Mouse (Mus musculus): Measurements from ENCODE around the gene Lin52. TPM values are rescaled to one million over a fixed set of nuclear protein-coding genes. Genes with fewer than 3 reads are reported as not detected.

The Lin52 gene
- polyA plus RNA-seq, 1 experiment from 2014 or later = 31.8 TPM

DNA sequence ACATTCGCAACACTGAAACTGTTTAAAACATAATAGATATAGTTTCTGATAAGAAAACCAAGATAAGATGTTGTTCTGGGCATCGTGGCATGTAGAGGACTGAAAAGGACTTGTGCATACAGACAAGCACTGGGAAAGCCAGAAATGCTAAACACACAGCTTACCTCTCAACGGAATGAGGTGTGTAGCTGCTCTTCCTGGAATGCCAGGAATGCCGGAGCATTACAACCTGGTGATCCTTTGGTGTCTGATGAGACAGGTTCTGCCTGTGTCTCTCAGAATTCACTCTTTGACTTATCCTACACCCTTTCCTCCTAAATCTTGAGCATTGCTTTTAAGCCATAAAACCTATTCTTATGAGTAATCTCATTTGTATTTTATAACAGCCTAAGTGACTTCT, 8.7 kb upstream of the Lin52 start:
- 77% methylated on average over 4 of the region's 4 CpGs for WGBS

GRCm38 (mm10) chr12:84447386-84447785, 3.8 kb upstream of the Lin52 start:
- Histone ChIP-seq H3K9me3 (replicated peaks) (no peaks in the 10 kb centered on the region), H3K9ac (no peak overlapping the region), H3K27me3 (0 out of 2 replicates have a peak, but pooled peaks cover 4% of the 10 kb centered on the region), H3K27ac (no peak overlapping the region), H3K36me3 (no peaks in the 10 kb centered on the region), H3K4me2 (replicated peaks) (no peak overlapping the region), H3K4me1 (peaks cover 12% of the 10 kb centered on the region), H3K4me3 (no peak overlapping the region)
- ATAC-seq (ENCODE audit: low FRiP score) = no peak
- WGBS = 73% methylated on average over 1 of the region's 1 CpGs

More for the DNA sequence above, 8.7 kb upstream of the Lin52 start:
- H3K36me3 ChIP-seq = no peaks in the 10 kb centered on the region
- H3K4me2 ChIP-seq (replicated peaks) = no peak overlapping the region
- H3K9me3 ChIP-seq (replicated peaks) = no peaks in the 10 kb centered on the region
- H3K4me1 ChIP-seq = no peaks in the 10 kb centered on the region
- ATAC-seq (ENCODE audit: low FRiP score) = no peak
- H3K27me3 ChIP-seq = 0 out of 2 replicates have a peak, but pooled peaks cover 4% of the 10 kb centered on the region
- H3K9ac ChIP-seq = no peak overlapping the region
- H3K4me3 ChIP-seq = no peak overlapping the region
- H3K27ac ChIP-seq = no peak overlapping the region

DNA sequence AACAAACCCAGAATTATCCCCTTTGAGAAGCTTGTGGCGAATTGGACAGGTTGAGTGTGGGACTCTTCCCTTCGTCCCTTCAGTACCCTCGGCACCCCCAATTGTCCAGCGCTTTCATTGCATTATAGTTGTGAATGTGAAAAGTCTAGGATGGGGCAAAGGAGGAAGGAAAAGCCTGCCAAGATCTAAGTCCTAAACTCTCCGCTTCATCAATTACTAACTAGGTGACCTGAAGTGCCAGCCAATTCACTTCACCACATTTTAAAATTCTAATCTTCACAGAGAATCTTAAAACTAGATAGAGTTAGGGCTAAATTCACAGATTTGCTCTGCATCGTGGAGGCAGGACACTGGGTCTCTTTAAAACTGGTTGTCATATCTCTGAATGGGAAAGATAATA, 3.0 kb upstream of the Lin52 start:
- H3K9ac ChIP-seq = no peak overlapping the region
- peaks cover 20% of the 10 kb centered on the region for H3K4me1 ChIP-seq
- WGBS = 86% methylated on average over 6 of the region's 6 CpGs
- no peaks in the 10 kb centered on the region for H3K9me3 ChIP-seq (replicated peaks)
- 0 out of 2 replicates have a peak, but pooled peaks cover 4% of the 10 kb centered on the region for H3K27me3 ChIP-seq
- no peak overlapping the region for H3K4me3 ChIP-seq
- ATAC-seq (ENCODE audit: low FRiP score) = no peak
- no peak overlapping the region for H3K27ac ChIP-seq
- no peak overlapping the region for H3K4me2 ChIP-seq (replicated peaks)
- H3K36me3 ChIP-seq = no peaks in the 10 kb centered on the region

DNA sequence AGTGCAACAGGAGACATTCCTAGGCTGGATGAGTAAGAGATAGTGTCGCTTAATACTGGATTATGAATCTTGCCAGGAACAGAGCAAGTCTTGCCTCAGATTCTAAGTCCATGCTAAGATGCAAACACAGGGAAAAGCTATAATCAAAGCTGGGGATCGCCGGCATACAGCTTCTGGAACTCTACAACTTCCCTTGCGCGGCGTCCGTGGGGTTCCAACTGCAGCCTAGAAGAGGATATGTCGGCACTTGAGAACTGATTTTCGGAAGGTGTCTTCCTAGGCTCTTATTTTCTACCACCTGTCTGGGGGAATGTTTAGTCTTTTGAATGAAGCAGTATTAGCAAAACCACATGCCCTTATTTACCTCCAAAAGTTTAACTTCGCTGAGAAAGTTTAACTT, 1.3 kb upstream of the Lin52 start:
- WGBS = 50% methylated on average over 10 of the region's 10 CpGs
- 0 out of 2 replicates have a peak, but pooled peaks cover 4% of the 10 kb centered on the region for H3K27me3 ChIP-seq
- H3K27ac ChIP-seq = no peak overlapping the region
- peak overlapping the region; percentile 61; the same call in 1 of the 2 replicates for H3K9ac ChIP-seq
- H3K4me3 ChIP-seq = peak overlapping the region; percentile 72; the same call in 1 of the 2 replicates
- ATAC-seq (ENCODE audit: low FRiP score) = no peak
- peak overlapping the region; percentile 86 for H3K4me2 ChIP-seq (replicated peaks)
- no peaks in the 10 kb centered on the region for H3K36me3 ChIP-seq
- H3K4me1 ChIP-seq = peaks cover 20% of the 10 kb centered on the region
- no peaks in the 10 kb centered on the region for H3K9me3 ChIP-seq (replicated peaks)

DNA sequence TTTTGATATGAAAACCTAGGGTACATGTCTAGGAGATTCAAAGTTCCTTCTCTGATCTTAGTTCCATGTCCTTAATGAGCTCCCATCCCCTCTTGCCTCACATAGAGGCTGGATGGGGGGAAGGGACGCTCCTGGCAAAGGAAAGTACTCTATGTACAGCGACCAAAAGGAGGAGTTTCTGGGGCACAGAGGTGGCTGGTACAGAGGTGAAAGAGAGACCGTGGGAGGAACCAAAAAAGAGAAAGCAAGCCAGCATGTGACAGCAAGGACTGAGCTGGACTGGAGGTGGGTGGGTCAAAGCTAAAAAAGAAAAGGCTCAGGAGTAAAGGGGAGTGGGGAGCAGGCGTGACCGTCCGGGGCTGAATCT, 888 bp upstream of the Lin52 start:
- under 1% methylated on average over 6 of the region's 6 CpGs for WGBS
- Histone ChIP-seq H3K4me3 (peak overlapping the region; percentile 72), H3K27ac (peak overlapping the region; percentile 45)

DNA sequence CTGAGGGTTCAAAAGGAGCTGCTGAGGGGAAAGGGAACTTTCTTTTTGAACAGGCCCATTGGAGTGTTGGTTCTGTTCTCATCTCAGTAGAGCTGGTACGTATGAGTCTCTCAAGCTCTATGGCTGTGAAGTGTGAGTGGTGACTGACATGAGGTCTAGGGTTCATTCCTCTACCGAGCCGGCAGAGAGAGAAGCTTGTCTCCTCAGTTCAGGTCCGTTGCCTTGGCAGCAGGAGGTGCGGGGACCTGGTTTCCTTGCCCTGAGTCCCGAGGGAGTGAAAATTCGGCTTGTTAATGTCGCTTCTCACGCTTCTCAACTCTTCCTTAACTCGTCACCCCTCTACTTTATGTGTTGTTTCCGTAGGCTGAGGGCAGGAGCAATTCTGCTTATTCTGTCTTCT, 579 bp downstream of the Lin52 start:
- ATAC-seq (ENCODE audit: low FRiP score) = no peak
- H3K9me3 ChIP-seq (replicated peaks) = no peaks in the 10 kb centered on the region
- peak overlapping the region; percentile 60; the same call in 1 of the 2 replicates for H3K27ac ChIP-seq
- peak overlapping the region; percentile 72 for H3K4me3 ChIP-seq
- peaks cover 20% of the 10 kb centered on the region for H3K4me1 ChIP-seq
- WGBS = 3% methylated on average over 11 of the region's 11 CpGs
- peak overlapping the region; percentile 97 for H3K4me2 ChIP-seq (replicated peaks)
- no peaks in the 10 kb centered on the region for H3K27me3 ChIP-seq
- H3K9ac ChIP-seq = peak overlapping the region; percentile 75
- H3K36me3 ChIP-seq = 0 out of 2 replicates have a peak, but pooled peaks cover under 1% of the 10 kb centered on the region

More for the DNA sequence above, 888 bp upstream of the Lin52 start:
- Histone ChIP-seq H3K4me1 (peaks cover 20% of the 10 kb centered on the region), H3K36me3 (no peaks in the 10 kb centered on the region), H3K4me2 (replicated peaks) (peak overlapping the region; percentile 86), H3K27me3 (0 out of 2 replicates have a peak, but pooled peaks cover 4% of the 10 kb centered on the region), H3K9ac (peak overlapping the region; percentile 61), H3K9me3 (replicated peaks) (no peaks in the 10 kb centered on the region)
- ATAC-seq (ENCODE audit: low FRiP score) = no peak

GRCm38 (mm10) chr12:84456911-84457310, 5.7 kb downstream of the Lin52 start:
- H3K9me3 ChIP-seq (replicated peaks) = no peaks in the 10 kb centered on the region
- H3K27ac ChIP-seq = no peak overlapping the region
- H3K27me3 ChIP-seq = no peaks in the 10 kb centered on the region
- ATAC-seq (ENCODE audit: low FRiP score) = no peak
- H3K4me3 ChIP-seq = no peak overlapping the region
- H3K4me2 ChIP-seq (replicated peaks) = no peak overlapping the region
- no peak overlapping the region for H3K9ac ChIP-seq
- peaks cover 12% of the 10 kb centered on the region for H3K4me1 ChIP-seq
- peaks cover 30% of the 10 kb centered on the region for H3K36me3 ChIP-seq
- WGBS = 96% methylated on average over 3 of the region's 3 CpGs

GRCm38 (mm10) chr12:84459845-84460244, 8.6 kb downstream of the Lin52 start:
- 66% methylated on average over 1 of the region's 1 CpGs for WGBS
- Histone ChIP-seq H3K27me3 (no peaks in the 10 kb centered on the region), H3K9me3 (replicated peaks) (no peaks in the 10 kb centered on the region), H3K36me3 (peaks cover 52% of the 10 kb centered on the region), H3K4me3 (no peak overlapping the region), H3K4me1 (no peaks in the 10 kb centered on the region), H3K27ac (no peak overlapping the region), H3K9ac (no peak overlapping the region), H3K4me2 (replicated peaks) (no peak overlapping the region)
- no peak for ATAC-seq (ENCODE audit: low FRiP score)

DNA sequence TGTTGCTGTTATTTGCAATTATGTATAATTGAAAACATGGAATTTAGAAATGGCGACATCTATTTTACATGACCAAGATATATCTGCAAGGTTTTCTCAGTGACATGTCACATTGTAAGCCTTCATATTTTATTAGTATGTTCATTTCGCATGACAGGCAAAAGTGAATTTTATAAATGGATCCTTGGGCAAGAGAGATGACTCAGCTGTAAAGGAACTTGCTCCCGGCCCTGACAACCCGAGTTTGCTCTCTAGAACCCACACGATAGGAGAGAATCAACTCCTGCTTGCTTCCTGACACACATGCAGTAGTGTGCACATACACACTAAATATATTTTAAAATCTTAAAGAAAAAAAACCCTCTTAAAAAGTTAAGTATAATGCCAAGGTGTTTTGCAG, 10.2 kb downstream of the Lin52 start:
- Histone ChIP-seq H3K4me2 (replicated peaks) (no peak overlapping the region), H3K4me1 (no peaks in the 10 kb centered on the region), H3K27ac (no peak overlapping the region), H3K9ac (no peak overlapping the region), H3K4me3 (no peak overlapping the region), H3K9me3 (replicated peaks) (no peaks in the 10 kb centered on the region), H3K27me3 (no peaks in the 10 kb centered on the region), H3K36me3 (peaks cover 53% of the 10 kb centered on the region)
- whole genome bisulfite sequencing = 93% methylated on average over 5 of the region's 5 CpGs
- ATAC-seq (ENCODE audit: low FRiP score) = no peak

DNA sequence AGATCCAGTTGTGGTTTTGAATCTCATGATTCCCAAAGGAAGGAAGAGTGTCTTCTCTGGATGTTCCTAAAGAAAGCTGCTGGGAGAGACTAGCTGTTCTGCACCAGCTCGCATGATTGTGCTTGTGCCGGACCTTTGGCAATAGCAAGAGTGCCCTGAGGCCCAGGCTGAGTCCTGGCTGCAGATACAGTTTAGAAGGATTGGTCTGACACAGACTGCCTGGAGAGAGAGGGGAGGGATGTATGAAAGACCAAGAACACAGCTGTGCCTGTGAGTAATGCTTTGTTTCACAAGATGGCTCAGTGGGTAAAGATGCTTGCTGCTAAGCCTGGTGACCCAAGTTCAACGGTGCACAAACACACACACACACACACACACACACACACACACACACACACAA, 11.6 kb downstream of the Lin52 start:
- WGBS = 81% methylated on average over 3 of the region's 3 CpGs
- H3K4me1 ChIP-seq = no peaks in the 10 kb centered on the region
- no peaks in the 10 kb centered on the region for H3K9me3 ChIP-seq (replicated peaks)
- no peak overlapping the region for H3K9ac ChIP-seq
- H3K27ac ChIP-seq = no peak overlapping the region
- H3K4me2 ChIP-seq (replicated peaks) = no peak overlapping the region
- peaks cover 43% of the 10 kb centered on the region for H3K36me3 ChIP-seq
- ATAC-seq (ENCODE audit: low FRiP score) = no peak
- no peaks in the 10 kb centered on the region for H3K27me3 ChIP-seq
- H3K4me3 ChIP-seq = no peak overlapping the region

DNA sequence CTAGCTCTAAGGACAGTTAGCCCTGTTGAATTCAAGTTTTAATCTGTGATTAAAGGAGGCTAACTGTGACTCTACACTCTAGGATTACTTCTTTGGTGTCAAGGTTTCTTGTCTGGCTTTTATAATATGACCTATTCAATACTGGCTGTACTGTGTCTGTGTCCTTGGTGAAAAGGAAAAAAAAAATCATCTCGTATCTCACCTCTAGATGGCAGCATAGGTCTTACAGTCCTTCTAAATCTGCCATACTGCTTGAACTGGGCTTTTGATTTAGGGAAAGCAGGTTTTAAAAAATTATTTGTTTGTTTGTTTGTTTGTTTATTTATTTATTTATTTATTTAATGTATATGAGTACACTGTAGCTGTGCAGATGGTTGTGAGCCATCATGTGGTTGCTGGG, 17.5 kb downstream of the Lin52 start:
- 2% methylated on average over 1 of the region's 1 CpGs for WGBS
- H3K4me3 ChIP-seq = no peak overlapping the region
- no peak for ATAC-seq (ENCODE audit: low FRiP score)
- H3K4me1 ChIP-seq = no peaks in the 10 kb centered on the region
- no peak overlapping the region for H3K27ac ChIP-seq
- H3K27me3 ChIP-seq = no peaks in the 10 kb centered on the region
- no peak overlapping the region for H3K9ac ChIP-seq
- H3K9me3 ChIP-seq (replicated peaks) = no peaks in the 10 kb centered on the region
- H3K36me3 ChIP-seq = peaks cover 8% of the 10 kb centered on the region; the same call in 1 of the 2 replicates
- H3K4me2 ChIP-seq (replicated peaks) = no peak overlapping the region

DNA sequence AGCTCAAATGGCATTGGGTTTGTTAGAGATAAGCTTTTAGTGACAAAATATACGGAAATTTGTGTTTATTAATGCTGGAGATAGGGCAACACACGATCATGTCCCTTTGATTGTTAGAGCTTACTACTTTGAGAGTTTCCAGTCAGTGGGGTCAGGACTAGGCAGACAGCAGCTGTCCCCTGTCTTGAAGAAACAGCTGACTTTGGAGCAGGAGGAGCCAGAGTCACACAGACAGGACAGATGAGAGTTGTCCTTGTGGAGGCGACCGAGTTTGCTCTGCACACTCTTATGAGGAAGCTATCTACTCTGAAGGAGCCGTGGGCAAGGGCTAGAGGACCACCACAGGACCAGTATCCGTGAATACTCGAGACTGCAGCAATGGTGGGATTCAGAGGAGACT, 27.7 kb downstream of the Lin52 start:
- Histone ChIP-seq H3K27me3 (peaks cover 27% of the 10 kb centered on the region), H3K9me3 (replicated peaks) (no peaks in the 10 kb centered on the region), H3K27ac (no peak overlapping the region), H3K4me2 (replicated peaks) (no peak overlapping the region), H3K36me3 (no peaks in the 10 kb centered on the region), H3K4me1 (no peaks in the 10 kb centered on the region), H3K4me3 (no peak overlapping the region), H3K9ac (no peak overlapping the region)
- 96% methylated on average over 7 of the region's 7 CpGs for WGBS
- ATAC-seq (ENCODE audit: low FRiP score) = no peak

DNA sequence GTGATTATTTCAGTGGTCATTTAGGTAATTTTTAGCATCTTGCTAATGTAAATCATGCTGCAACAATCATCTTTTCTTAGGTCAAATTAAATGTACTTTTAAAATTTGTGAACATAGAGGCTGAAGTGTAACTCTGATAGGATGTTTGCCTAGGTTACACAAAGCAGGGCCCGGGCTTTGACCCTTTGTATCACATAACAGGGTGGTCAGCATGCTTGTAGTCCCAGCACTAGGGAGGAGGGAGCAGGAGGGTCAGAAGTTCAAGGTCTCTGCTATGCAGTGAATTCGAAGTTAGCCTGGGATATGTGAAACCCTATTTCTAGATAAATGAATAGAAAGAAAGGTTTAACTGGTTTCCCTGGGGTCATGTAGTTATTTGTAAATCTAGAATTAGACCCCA, 30.0 kb downstream of the Lin52 start:
- Histone ChIP-seq H3K36me3 (no peaks in the 10 kb centered on the region), H3K4me2 (replicated peaks) (no peak overlapping the region), H3K27me3 (peaks cover 45% of the 10 kb centered on the region), H3K9ac (no peak overlapping the region), H3K4me3 (no peak overlapping the region), H3K9me3 (replicated peaks) (no peaks in the 10 kb centered on the region), H3K27ac (no peak overlapping the region), H3K4me1 (no peaks in the 10 kb centered on the region)
- no peak for ATAC-seq (ENCODE audit: low FRiP score)
- 71% methylated on average over 2 of the region's 2 CpGs for WGBS

All from hindbrain, embryonic 12.5 days (tissue).